Mouse (Mus musculus) thymus, adult 2 months (tissue): ENCODE measurements around the gene Spag9. TPM values are rescaled to one million over a fixed set of nuclear protein-coding genes. Genes with fewer than 3 reads are reported as not detected.

Experiments used
- DNase-seq: peaks from one replicate; pipeline ENCODE4 v3.0.0; 2021
- H3K27ac ChIP-seq: fragments of 200-500 bp; 2 replicates; pipeline ENCODE4 v1.5.1; 2012; ENCODE audit warnings: low read length, control low read depth; ENCODE audit not compliant: control insufficient read depth, insufficient read depth
- H3K27me3 ChIP-seq: fragments of 200-500 bp; 2 replicates; pipeline ENCODE4 v1.6.1; 2012; ENCODE audit warnings: mild to moderate bottlenecking, low read length, moderate library complexity, mixed read lengths; ENCODE audit not compliant: control insufficient read depth, insufficient read depth
- H3K36me3 ChIP-seq: fragments of 200-500 bp; 2 replicates; pipeline ENCODE4 v1.6.1; 2012; ENCODE audit warnings: mild to moderate bottlenecking, low read length, moderate library complexity; ENCODE audit not compliant: control insufficient read depth, insufficient read depth
- H3K4me1 ChIP-seq: fragments of 200-500 bp; replicated peaks from 2 replicates; pipeline ENCODE4 v1.6.1; 2012; ENCODE audit warnings: low read length; ENCODE audit not compliant: control insufficient read depth, insufficient read depth
- H3K4me3 ChIP-seq: fragments of 200-500 bp; 2 replicates; pipeline ENCODE4 v1.5.1; 2012; ENCODE audit warnings: mild to moderate bottlenecking, low read length, control low read depth, moderate library complexity; ENCODE audit not compliant: control insufficient read depth, insufficient read depth
- CTCF ChIP-seq: fragments of 200-500 bp; IDR thresholded peaks from 2 replicates; pipeline ENCODE4 v1.5.1; 2012; ENCODE audit warnings: mild to moderate bottlenecking, control low read depth, low read length, moderate library complexity, borderline replicate concordance; ENCODE audit not compliant: control insufficient read depth, poor library complexity, insufficient read depth; ENCODE audit errors: extremely low read depth
- POLR2A ChIP-seq: fragments of 200-500 bp; IDR thresholded peaks from 2 replicates; pipeline ENCODE4 v1.6.1; 2012; ENCODE audit warnings: mild to moderate bottlenecking, low read length, control low read depth, moderate library complexity; ENCODE audit not compliant: control insufficient read depth, poor library complexity, insufficient read depth; ENCODE audit errors: extremely low read depth
- WGBS: fragments of 180-500 bp; shearing (Covaris S2); methylation state at CpG from one replicate; pipeline ENCODE4 v1.1.7; 2018; 5-methylcytosine and 5-hydroxymethylcytosine counted together
- polyA plus RNA-seq: library from polyadenylated mRNA; depleted of rRNA; stranded (reverse); fragments of >200 nt; gene quantifications from 2 replicates; pipeline ENCODE4 v1.2.3, GENCODE M21; 2012

Spag9 gene
- polyA plus RNA-seq, 1 experiment: 22.0 TPM

DNA sequence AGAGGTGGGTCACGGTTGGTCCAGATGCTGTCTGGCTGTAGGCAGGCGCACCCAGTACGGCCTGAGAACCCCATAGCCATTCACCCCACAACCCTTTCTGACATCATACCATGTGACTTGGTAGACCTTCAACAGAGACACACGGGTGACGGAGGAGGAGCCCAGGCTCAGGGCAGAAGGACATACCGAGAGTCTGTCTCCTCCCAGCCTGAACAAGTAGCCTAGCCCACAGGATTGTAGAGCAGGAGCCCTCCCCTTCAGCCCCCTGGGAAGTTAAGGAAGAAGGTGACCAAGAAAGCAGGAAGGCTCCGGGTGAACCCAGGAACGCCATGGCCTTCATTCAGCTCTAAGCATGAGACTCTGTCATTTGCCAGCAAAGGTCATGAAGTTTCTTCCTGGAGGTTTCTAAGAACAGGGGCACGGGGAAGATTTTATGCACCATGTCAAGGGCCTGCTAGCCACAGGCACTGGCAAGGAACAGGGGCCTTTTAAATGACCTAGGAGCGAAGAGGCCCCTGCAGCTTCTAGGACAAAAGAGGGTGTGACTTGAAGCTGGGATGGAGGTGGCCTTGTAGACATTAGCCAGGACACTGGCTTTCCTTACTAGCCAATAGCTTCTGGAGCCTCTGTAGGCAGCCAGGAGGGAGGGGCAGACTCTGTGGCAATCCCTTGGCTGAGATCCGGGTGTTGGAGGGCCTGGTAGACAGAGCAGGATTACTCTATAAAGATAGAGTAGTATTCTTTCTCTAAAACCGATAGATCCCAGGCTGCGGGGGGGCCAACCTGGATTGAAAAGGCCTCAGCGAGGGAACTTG lies 163.4 kb downstream of the Spag9 start:
- DNase-seq: no peak
- Histone ChIP-seq H3K36me3 (no peaks in the 10 kb centered on the region), H3K27me3 (no peaks in the 10 kb centered on the region), H3K4me1 (peaks cover 5% of the 10 kb centered on the region; the same call in 1 of the 2 replicates), H3K4me3 (no peak overlapping the region), H3K27ac (no peak overlapping the region)
- 91% methylated on average over 14 of the region's 14 CpGs for WGBS
- no peak for TF ChIP-seq CTCF
- TF ChIP-seq POLR2A: no peak

DNA sequence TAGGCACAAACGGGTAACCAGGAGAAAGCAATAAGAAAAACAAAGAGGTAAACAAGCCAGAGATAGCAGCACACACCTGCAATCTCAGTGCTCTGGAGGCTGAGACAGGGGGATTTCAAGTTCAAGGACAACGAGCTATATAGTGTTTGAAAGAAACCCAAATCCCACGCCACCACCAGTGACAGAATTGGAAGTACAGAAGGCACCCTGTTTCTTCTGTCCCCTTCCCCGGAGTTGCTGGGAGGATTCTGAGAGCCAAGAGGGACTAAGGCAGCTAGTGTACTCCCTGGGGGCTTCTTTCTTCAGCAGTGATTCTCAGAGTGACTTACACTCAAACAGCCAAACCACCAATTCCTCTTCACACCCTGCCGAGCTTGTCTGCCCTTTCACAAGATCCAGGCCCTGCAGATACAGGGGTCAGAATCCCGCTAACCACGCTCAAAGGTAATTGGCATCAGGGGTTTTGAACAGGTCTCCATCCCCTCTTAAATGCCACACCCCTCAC lies 164.1 kb downstream of the Spag9 start:
- H3K27me3 ChIP-seq: no peaks in the 10 kb centered on the region
- DNase-seq: no peak
- TF ChIP-seq CTCF (no peak), POLR2A (no peak)
- H3K4me1 ChIP-seq: peaks cover 5% of the 10 kb centered on the region; the same call in 1 of the 2 replicates
- H3K27ac ChIP-seq: no peak overlapping the region
- 88% methylated on average over 7 of the region's 7 CpGs for WGBS
- H3K36me3 ChIP-seq: no peaks in the 10 kb centered on the region
- H3K4me3 ChIP-seq: no peak overlapping the region

DNA sequence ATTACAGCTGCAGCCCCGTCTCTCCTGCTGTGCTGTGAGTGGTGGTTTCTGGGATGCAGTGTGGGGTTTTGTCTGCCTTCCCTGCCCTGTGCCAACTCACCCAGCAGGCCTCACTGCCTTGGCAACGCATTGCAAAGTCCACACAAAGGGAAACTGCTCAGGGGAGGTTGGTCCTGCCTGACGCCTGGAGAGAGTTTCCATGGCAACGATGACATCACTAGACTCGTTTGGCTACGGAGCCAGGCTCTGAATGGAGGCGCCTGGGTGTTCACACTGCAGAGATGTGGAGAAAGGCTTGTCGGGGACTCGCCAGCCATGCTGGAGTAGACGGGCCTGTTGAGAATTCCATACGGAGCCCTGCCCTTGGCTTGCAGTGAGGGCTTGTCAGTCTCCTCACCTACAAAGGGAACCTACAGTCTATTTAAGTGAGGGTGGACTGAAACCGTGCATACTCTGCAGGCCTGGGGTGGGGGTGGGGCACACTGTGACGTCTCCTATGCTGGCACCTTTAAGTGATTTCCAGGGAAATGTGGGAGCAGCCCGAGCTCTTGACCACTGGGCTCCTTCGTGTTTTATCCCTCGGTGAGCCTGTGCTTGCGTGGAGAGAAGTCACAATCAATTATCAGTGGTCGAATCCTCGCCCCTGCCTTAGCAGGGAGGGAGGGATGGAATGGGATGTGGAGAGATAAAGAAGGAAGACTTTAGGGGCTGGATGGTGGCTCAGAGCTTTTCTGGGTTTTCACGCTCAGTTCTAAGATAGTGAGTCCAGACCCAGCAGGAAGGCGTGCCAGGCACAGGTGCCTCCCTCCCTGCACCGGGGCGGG lies 164.8 kb downstream of the Spag9 start:
- Histone ChIP-seq H3K4me3 (no peak overlapping the region), H3K27ac (peak overlapping the region; percentile 29; the same call in 1 of the 2 replicates), H3K27me3 (no peaks in the 10 kb centered on the region), H3K4me1 (peaks cover 5% of the 10 kb centered on the region; the same call in 1 of the 2 replicates), H3K36me3 (no peaks in the 10 kb centered on the region)
- no peak for TF ChIP-seq POLR2A
- 0 out of 2 replicates have a peak, but pooled peaks have one; percentile 5 for TF ChIP-seq CTCF
- 28% methylated on average over 23 of the region's 23 CpGs for WGBS
- DNase-seq: no peak

DNA sequence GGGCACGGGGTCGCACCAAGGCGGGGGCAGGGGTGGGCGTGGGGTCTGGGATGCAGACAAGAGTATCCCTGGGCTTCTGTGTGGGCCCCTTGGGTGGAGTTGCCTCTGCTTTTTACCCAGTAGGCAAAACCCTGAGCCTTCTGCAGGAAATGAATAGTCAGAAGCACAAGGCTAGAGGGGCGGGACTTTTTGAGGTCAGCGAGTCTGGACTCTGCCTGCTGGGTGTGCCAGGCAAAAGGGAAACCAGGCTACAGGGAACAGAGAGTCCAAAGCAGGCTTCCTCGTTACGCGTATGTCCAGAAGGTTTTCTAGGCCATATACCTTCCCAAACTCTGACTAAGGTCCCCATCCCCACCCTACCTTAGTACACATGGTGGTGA lies 165.4 kb downstream of the Spag9 start:
- WGBS: 25% methylated on average over 9 of the region's 9 CpGs
- no peak for DNase-seq
- no peaks in the 10 kb centered on the region for H3K27me3 ChIP-seq

DNA sequence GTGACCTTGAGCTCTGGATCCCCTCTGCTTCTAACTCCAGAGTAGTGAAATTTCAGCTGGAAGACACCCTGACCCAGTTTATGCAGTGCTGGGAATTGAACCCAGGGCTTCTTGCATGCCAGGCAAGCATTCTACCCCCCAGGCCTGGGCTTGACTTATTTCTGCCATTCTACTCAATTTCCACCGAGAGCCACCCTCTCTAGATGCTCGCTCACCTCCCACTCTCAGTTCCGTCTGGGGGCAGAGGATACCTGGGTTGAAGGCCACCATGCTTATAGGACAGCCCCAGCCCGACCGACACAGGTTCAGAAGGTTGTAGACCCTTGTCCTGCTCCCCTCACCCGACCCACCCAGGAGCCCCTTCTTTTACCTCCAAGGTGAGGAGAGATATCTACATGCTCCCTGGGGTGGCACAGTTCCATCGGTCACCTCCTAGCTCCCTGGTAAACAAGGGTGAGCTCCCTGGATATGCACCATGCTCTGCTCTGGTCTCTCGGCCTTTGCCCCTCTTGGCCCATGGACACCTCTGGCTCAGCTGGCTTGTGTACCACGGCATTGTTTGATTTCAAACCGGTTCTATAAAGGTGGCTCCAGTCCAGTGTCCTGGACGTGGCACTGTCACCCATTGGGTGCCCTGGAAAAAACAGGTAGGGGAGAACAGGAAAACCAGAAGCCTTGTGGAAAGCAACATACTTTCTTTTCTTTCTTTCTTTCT lies 166.1 kb downstream of the Spag9 start:
- DNase-seq: no peak
- H3K27ac ChIP-seq: no peak overlapping the region

More for the DNA sequence above, 165.4 kb downstream of the Spag9 start:
- H3K4me3 ChIP-seq: no peak overlapping the region
- H3K4me1 ChIP-seq: peaks cover 5% of the 10 kb centered on the region; the same call in 1 of the 2 replicates
- H3K36me3 ChIP-seq: no peaks in the 10 kb centered on the region
- TF ChIP-seq POLR2A: no peak
- no peak for TF ChIP-seq CTCF
- no peak overlapping the region for H3K27ac ChIP-seq

More for the DNA sequence above, 166.1 kb downstream of the Spag9 start:
- WGBS: 92% methylated on average over 11 of the region's 11 CpGs
- H3K27me3 ChIP-seq: no peaks in the 10 kb centered on the region
- H3K36me3 ChIP-seq: no peaks in the 10 kb centered on the region
- TF ChIP-seq CTCF (no peak), POLR2A (no peak)
- H3K4me3 ChIP-seq: no peak overlapping the region
- H3K4me1 ChIP-seq: peaks cover 5% of the 10 kb centered on the region; the same call in 1 of the 2 replicates
